Mouse (Mus musculus) monocyte, adult 5-6 weeks (primary cell): ENCODE data around the gene Slc12a9. TPM values are rescaled to one million over a fixed set of nuclear protein-coding genes. Genes with fewer than 3 reads are reported as not detected.

ENCODE experiments used
- ATAC-seq: fragments of 153-309, 156-312 bp; replicated peaks from 2 replicates; pipeline ENCODE4 v1.8.0; 2017; ENCODE audit warnings: mild to moderate bottlenecking; ENCODE audit not compliant: low TSS enrichment, insufficient number of reproducible peaks, severe bottlenecking, poor library complexity, low FRiP score
- total RNA-seq: library from RNA; stranded (forward); fragments of 200-1000, 200-491, 200-594 nt; gene quantifications from 3 replicates; pipeline ENCODE4 v1.2.3, GENCODE M21; 2017

Slc12a9 gene
- total RNA-seq = 24.2 to 30.4 TPM (median 25.2 TPM) in 3 replicates

DNA sequence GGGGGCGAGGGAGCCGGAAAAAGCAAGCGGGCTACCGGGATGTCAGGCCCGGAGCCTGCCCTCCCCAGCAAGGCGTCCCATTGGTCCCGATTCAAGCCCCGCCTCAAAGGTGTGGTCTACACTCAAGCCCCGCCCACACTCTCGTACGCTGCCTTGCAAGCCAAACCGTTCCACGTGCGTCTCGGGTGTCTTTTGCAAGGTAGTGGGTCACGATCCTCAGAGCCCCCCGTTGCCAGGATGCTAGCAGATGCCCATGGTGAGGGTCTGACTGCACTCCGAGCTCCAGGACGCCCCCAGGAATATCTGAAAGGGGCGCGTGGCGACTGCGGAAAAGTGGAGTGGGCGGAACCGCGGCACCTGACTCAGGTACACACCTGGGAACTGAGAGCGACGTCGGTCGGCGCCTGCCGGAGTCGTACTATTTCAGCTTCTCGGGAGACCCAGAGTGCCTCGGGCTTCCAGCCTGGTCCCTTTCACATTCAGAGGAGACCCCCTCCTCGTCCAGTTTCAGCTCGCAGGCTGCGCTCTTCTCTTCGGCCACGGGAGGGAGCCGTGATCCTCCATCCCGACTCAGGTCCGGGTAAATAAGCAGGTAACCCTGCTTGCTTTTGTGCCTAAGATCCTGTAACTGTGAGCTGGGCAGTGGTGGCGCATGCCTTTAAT is at the start of gene Slc12a9:
Slc12a9 (minus strand) TSS at position 86 of the 663 bp plus-strand sequence.
- ATAC-seq = peak; percentile 94

DNA sequence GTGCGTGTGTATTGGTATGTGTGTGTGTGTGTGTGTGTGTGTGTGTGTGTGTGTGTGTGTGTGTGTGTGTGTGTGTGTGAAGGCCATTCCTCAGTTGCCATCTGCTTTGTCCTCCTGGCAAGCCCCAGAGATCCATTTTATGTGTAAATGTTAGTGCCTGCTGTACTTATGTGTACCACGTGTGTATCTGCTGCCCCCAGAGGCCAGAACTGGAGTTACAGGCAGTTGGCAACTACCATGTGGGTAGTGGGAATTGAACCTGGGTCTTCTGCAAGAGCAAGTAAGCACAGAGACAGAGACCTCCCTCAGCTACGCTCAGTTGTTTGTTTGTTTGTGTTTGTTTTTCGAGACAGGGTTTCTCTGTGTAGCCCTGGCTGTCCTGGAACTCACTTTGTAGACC is 47.8 kb upstream of the Slc12a9 start:
- ATAC-seq = no peak

DNA sequence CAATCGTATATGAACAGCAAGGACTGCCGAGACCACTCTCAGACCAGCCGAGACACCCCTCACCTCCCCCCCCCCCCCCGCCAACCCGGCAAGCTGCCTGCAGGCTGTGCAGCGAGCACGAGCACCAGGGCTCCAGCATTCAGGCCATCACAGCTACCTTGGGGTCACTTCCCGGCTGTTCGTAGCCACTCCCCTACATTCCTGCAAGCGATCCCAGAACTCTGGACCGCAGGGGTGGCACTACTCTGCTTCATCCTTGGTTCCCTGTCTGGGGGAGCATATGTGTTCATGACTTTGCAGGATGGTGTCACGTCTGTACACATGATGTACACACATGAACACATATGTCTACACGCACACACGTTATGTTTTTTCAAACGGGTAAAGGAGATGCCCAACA is 44.2 kb upstream of the Slc12a9 start:
- ATAC-seq = no peak

DNA sequence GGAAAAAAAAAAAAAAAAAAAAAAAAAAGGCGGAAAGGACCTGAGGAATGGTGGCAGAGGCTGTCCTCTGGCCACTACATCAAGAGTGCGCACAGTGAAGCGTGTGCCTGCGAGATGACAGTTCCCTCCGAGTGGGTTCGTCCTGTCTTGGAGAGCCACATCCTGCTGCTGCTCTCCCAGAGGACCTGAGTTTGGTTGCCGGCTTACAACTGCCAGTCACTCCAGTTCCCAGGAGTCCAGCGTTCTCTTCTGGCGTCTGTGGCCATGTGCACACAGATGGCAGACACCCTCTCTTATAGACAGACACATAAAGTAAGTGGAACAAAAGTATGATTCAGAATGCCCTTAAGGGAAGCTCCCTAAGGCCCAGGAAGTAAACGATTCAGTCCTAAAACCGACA is 43.8 kb upstream of the Slc12a9 start:
- no peak for ATAC-seq

GRCm38 (mm10) chr5:137376722-137377121 is 43.3 kb upstream of the Slc12a9 start:
- ATAC-seq = no peak

GRCm38 (mm10) chr5:137376198-137376597 is 42.8 kb upstream of the Slc12a9 start:
- ATAC-seq = no peak

- ATAC-seq = no peak
Observed at GRCm38 (mm10) chr5:137375627-137376026, 42.2 kb upstream of the Slc12a9 start.

DNA sequence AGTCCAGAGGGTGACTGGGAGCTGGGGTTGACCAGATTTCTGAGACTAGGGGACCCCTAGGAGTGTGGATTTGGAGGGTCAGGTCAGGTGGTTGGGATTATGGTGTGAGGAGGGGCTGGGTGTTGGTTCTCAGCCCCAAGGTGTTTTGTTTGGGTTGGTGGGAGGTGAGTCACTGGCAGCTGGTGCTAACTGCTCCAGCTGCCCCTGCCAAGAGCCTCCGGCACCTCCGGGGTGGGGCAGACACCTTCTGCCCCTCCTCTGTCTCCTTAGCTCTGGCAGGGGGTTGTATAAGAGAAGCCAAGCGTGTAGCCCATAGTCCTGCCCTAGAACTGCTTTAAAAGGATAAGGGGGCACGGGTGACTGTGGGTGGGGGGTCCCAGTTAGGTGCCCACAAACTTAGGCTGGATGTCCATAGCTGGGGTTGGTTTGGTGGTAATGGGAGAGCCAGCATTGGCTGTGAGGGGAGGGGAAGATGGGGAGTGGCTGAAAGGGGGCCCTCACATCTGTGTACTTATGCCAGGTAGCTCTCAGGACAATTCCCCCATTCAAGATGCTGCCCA is 41.2 kb upstream of the Slc12a9 start:
- ATAC-seq = no peak

- no peak for ATAC-seq
Observed at GRCm38 (mm10) chr5:137373371-137373950, 40.1 kb upstream of the Slc12a9 start.

DNA sequence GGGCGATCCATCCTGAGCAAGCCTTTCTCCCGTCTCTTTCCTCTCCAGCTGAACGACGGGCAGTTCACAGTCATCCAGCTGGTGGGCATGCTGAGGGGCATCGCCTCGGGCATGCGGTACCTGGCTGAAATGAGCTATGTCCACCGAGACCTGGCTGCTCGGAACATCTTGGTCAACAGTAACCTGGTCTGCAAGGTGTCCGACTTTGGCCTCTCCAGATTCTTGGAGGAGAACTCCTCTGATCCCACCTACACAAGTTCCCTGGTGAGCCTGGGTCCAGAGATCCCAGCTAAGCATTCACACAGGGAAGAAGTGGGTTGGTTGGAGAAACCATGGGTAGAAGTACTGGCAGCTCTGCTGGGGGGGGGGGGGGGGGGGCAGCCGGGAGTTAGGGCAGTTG is 36.3 kb upstream of the Slc12a9 start:
- no peak for ATAC-seq

- ATAC-seq = no peak
Observed at GRCm38 (mm10) chr5:137358382-137358781, 25.0 kb upstream of the Slc12a9 start.

- ATAC-seq = no peak
Observed at GRCm38 (mm10) chr5:137354091-137354490, 20.7 kb upstream of the Slc12a9 start.

DNA sequence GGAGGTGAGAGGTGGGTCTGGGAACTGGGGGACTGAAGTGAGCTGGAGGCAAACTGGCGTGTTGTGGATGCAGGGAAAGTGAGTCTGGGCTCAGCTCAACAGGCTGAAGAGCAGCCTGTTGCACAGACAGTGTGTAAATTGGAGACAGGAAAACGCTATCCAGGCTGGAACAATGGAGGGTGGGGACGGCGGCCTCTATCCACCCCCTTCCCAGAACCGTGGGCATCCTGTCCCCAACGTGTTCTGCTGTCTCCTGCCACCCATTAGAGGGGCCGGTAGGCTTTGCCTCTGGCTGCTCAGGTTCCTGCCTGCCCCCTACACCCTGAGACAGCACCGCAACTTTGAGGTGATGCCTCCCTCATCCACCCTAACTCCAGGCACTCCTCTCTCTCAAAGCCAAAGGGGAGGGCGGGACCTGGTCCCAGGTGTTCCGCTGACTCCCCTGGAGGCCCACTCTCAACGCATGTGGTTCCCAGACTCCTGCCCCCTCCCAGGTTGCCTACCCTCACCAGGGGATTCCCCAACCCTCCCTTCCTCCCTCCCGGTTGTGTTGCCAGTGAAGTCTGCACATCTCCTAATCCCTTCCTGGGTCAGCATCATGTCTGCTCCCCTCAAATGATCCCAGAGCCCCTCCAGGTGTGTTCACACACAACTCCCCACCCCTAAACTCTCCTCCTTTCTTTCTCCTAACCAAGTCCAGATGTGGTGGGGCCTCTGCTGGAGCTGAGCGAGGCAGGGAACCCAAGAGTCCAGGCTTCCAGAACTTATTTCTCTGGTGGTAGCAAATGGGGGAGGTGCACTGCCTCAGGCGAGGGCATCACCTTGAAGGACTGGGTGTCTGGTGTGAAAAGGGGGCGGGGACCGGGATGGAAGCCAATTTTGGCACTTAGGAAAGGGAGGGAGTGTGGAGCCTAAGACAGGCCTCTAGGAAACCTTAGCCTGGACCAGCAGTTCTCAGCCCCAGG is 18.9 kb upstream of the Slc12a9 start:
- no peak for ATAC-seq

- no peak for ATAC-seq
Observed at GRCm38 (mm10) chr5:137351394-137351793, 18.0 kb upstream of the Slc12a9 start.

DNA sequence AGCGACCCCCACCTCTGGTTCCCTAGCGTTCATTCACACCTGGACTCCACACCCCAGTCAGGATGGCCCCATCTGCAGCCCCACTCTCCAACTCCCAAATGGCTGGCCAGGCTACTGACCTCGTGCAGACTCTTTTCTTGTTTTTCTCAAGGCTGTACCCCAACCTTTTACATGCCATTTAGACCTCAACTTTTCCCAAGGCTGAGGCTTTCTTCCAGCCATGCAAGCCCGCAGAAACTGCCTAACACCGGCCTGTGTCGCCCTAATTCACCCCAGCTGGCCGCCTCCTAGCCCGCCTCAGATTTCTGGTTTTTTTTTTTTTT is 17.6 kb upstream of the Slc12a9 start:
- no peak for ATAC-seq

- no peak for ATAC-seq
Observed at GRCm38 (mm10) chr5:137350205-137351057, 17.0 kb upstream of the Slc12a9 start.

DNA sequence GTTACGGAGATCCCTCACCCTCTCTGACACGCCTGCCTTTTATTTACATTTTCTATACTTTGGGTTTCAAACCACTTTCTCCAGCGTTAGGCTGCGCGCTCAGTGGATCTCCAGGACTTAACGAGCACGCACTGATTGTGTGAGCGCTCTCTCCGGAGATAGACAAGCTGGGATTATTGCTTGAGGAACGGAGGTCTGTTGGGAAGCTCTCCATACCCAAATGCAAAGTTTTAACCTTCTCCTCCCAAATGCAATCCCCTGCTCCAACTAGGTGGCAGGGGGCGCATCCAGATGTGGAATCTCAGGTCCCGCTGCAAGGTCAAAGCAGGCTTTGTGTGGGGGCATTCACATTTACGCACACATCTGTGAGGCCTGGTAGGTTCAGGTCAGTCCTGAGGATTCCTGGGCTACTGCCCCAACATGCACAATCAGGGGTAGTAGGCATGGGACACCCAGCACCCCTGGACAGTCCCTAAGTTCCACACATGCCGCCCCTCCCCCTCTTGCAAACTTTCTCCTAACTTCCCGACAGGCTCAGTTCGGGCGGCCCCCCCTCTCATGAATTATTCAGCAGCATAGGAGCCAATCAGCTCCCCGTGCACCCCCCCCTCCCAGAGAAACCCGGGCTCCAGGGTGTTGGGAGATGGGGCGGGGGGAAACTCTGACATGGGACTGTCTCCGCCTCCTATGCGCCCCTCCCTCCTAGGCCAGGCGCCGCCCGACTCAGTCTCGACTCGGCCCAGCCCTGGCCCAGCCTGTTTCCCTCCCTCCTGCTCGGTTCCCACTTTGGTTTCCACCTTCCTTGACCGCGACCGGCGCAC is 16.2 kb upstream of the Slc12a9 start, which contains the start of gene Ephb4:
Ephb4 (plus strand) TSS at position 726 of the 821 bp plus-strand sequence.
- no peak for ATAC-seq
